Mouse (Mus musculus) cerebellum, adult 9-10 months (tissue): ENCODE results near the gene Mus81.

ENCODE experiments used
- DNase-seq: peaks from one replicate; pipeline ENCODE4 v3.0.0; 2022

Gene Mus81

GRCm38 (mm10) chr19:5487768-5488550 is at the start of gene Mus81:
Gene Mus81 (minus strand): TSS chr19:5488402.
- DNase-seq: peak; percentile 98

- DNase-seq: no peak
These were observed 44.3 kb upstream of the Mus81 start for GRCm38 (mm10) chr19:5532520-5532919.

- no peak for DNase-seq
These were observed 41.9 kb upstream of the Mus81 start for GRCm38 (mm10) chr19:5530138-5530524.

GRCm38 (mm10) chr19:5529325-5530137 is 41.3 kb upstream of the Mus81 start:
- DNase-seq: peak; percentile 96

GRCm38 (mm10) chr19:5525204-5525603 is 37.0 kb upstream of the Mus81 start:
- no peak for DNase-seq

GRCm38 (mm10) chr19:5518721-5519120 is 30.5 kb upstream of the Mus81 start:
- no peak for DNase-seq

- no peak for DNase-seq
These were observed 28.8 kb upstream of the Mus81 start for GRCm38 (mm10) chr19:5516906-5517505.

GRCm38 (mm10) chr19:5515840-5516777 is 27.9 kb upstream of the Mus81 start:
- DNase-seq: no peak

- DNase-seq: no peak
These were observed 24.8 kb upstream of the Mus81 start for GRCm38 (mm10) chr19:5513005-5513349.

- DNase-seq: no peak
These were observed 24.1 kb upstream of the Mus81 start for GRCm38 (mm10) chr19:5512091-5513004.

- no peak for DNase-seq
These were observed 23.0 kb upstream of the Mus81 start for GRCm38 (mm10) chr19:5511074-5511632.

GRCm38 (mm10) chr19:5510031-5511026 is 22.1 kb upstream of the Mus81 start, which contains the start of gene Snx32:
Gene Snx32 (minus strand): TSS chr19:5510538.
- peak; percentile 100 for DNase-seq

GRCm38 (mm10) chr19:5503687-5504086 is 15.5 kb upstream of the Mus81 start, which contains the start of gene 1700020D05Rik:
Gene 1700020D05Rik (minus strand): TSS chr19:5503787.
- DNase-seq: no peak

GRCm38 (mm10) chr19:5500330-5500875 is 12.2 kb upstream of the Mus81 start:
- DNase-seq: no peak

GRCm38 (mm10) chr19:5496052-5496370 is 7.8 kb upstream of the Mus81 start:
- no peak for DNase-seq

GRCm38 (mm10) chr19:5495353-5496051 is 7.3 kb upstream of the Mus81 start:
- DNase-seq: no peak

- no peak for DNase-seq
These were observed 6.1 kb upstream of the Mus81 start for GRCm38 (mm10) chr19:5494314-5494713.

- peak; percentile 54 for DNase-seq
These were observed 5.1 kb upstream of the Mus81 start for GRCm38 (mm10) chr19:5493301-5493721.

- peak; percentile 47 for DNase-seq
These were observed 4.4 kb upstream of the Mus81 start for GRCm38 (mm10) chr19:5492641-5493040.
